Mouse (Mus musculus): ENCODE measurements around the gene Jsrp1. TPM values are rescaled to one million over a fixed set of nuclear protein-coding genes. Genes with fewer than 3 reads are reported as not detected.

Jsrp1 gene
- polyA plus RNA-seq, 1 experiment = not detected

DNA sequence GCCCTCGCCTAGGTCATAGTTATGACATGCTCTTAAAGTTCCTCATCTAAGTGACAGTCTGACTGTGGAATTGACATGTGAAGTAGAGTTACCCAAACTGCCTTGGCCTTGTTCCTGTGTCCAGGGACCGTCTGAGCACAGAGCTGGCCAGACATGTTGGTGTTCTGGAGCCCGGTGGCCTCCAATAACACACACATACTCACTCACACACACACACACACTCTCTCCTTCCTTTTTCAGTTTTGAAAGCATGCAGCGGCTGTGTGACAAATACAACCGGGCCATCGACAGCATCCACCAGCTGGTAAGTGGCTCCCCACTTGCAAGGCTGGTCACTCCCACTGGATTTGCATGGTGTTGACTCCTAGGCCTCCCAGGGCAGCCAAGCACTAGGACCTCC is 44.9 kb downstream of the Jsrp1 start:
- Histone ChIP-seq H3K4me3 (ENCODE audit: insufficient read depth, low read length) (no peak overlapping the region), H3K27ac (ENCODE audit: insufficient read depth, low read length) (no peak overlapping the region), H3K4me1 (ENCODE audit: control insufficient read depth, insufficient read depth, low read length) (peaks cover 6% of the 10 kb centered on the region)
- TF ChIP-seq POLR2A (IDR thresholded peaks at IDR 0.05; ENCODE audit: low read depth, low read length) (no peak), CTCF (IDR thresholded peaks at IDR 0.05; ENCODE audit: borderline replicate concordance, insufficient read depth, low read length) (no peak)

DNA sequence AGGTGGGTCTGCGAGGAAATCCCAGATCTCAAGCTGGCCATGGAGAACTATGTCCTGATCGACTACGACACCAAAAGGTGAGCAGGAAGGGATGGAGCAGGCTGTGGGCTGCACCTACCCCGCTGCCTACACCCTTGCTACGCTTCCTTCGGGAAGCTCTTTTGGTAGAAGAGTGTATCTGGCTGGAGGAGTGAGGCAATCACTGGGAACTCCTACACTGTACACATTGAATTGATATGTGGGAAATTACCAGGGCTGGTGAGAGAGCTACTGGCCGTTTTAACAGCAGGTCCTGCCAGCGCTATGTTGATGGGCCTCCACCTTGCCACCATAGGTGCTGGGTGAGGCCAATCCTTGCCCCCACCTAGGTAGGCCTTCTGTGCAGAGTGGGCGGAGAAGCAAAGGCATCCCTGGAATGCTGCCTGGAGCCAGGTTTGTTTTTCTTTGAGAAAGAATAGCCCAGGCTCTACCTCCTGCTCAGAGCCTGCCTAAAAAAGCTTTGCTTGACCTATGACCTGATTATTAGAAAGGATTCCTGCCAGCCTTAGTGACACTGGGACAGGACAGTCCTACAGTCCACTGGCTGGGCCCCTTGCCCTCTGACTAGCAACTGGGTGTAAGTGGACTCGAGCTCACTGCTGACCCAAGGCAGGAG is 47.0 kb downstream of the Jsrp1 start:
- Histone ChIP-seq H3K4me3 (ENCODE audit: insufficient read depth, low read length) (no peak overlapping the region), H3K27ac (ENCODE audit: insufficient read depth, low read length) (no peak overlapping the region), H3K4me1 (ENCODE audit: control insufficient read depth, insufficient read depth, low read length) (peaks cover 9% of the 10 kb centered on the region)
- TF ChIP-seq CTCF (IDR thresholded peaks at IDR 0.05; ENCODE audit: borderline replicate concordance, insufficient read depth, low read length) (no peak), POLR2A (IDR thresholded peaks at IDR 0.05; ENCODE audit: low read depth, low read length) (no peak)

DNA sequence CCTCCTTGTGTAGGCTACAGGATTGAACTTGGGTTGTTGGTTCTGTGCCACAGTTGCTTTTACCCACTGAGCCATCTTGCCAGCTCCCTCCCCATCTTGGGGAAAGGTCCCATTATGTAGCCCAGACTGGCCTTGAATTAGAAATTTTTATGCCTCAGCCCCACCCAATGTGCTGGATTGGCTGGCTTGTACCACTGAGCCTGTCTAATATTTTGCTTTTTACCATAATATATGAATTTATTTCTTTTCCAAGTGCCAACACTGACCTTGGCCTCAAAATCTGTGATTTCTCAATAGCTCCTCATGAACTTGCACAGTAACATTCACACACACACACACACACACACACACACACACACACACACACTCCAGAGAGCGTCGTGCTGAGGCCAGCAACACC is 47.6 kb downstream of the Jsrp1 start:
- no peak for TF ChIP-seq CTCF (IDR thresholded peaks at IDR 0.05; ENCODE audit: borderline replicate concordance, insufficient read depth, low read length)
- TF ChIP-seq POLR2A (IDR thresholded peaks at IDR 0.05; ENCODE audit: low read depth, low read length) = no peak
- no peak overlapping the region for H3K27ac ChIP-seq (ENCODE audit: insufficient read depth, low read length)

DNA sequence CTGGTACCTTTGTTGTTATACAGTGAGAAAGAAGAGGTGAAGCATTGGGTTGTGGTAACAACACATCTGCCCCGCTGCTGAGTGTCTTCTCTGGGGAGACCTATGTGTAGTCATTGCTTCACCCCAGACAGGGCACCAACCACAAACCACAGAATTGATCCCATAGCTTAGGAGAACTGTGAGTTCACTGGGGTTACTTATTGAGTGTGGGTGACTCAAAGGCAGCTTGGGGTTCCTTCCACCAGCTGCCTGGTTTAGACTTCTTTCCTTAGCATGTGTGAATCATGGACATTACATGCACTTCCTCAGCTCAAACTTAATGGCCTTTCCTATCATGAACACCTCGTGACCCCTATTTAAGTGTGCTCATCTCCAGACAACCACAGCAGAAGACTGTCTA is 49.8 kb downstream of the Jsrp1 start:
- TF ChIP-seq CTCF (IDR thresholded peaks at IDR 0.05; ENCODE audit: borderline replicate concordance, insufficient read depth, low read length) (no peak), POLR2A (IDR thresholded peaks at IDR 0.05; ENCODE audit: low read depth, low read length) (no peak)
- no peak overlapping the region for H3K4me3 ChIP-seq (ENCODE audit: insufficient read depth, low read length)
- no peak overlapping the region for H3K27ac ChIP-seq (ENCODE audit: insufficient read depth, low read length)
- peaks cover 12% of the 10 kb centered on the region for H3K4me1 ChIP-seq (ENCODE audit: control insufficient read depth, insufficient read depth, low read length)

More for the DNA sequence above, 47.6 kb downstream of the Jsrp1 start:
- H3K4me3 ChIP-seq (ENCODE audit: insufficient read depth, low read length) = no peak overlapping the region
- peaks cover 9% of the 10 kb centered on the region for H3K4me1 ChIP-seq (ENCODE audit: control insufficient read depth, insufficient read depth, low read length)

DNA sequence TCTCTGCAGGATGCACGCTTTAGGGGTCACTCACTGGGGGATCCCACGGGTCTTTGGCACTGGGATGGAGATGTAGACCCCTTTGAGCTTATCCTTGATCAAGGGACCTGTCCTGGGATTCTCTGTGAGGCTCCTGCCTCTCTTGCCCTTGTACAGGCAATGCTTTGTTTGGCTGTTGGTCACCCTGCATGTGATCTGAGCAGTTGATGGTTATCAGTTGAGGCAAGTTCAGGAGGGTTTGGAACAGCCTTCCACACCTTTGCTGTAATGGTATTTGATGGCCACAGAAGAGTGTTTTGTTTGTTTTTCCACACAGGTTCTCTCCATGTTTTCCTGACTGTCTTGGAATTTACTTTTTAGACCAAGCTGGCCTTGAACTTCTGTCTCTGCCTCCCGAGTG is 51.5 kb downstream of the Jsrp1 start:
- H3K4me1 ChIP-seq (ENCODE audit: control insufficient read depth, insufficient read depth, low read length) = peaks cover 19% of the 10 kb centered on the region
- no peak overlapping the region for H3K4me3 ChIP-seq (ENCODE audit: insufficient read depth, low read length)
- no peak overlapping the region for H3K27ac ChIP-seq (ENCODE audit: insufficient read depth, low read length)
- TF ChIP-seq POLR2A (IDR thresholded peaks at IDR 0.05; ENCODE audit: low read depth, low read length) = no peak
- TF ChIP-seq CTCF (IDR thresholded peaks at IDR 0.05; ENCODE audit: borderline replicate concordance, insufficient read depth, low read length) = no peak

DNA sequence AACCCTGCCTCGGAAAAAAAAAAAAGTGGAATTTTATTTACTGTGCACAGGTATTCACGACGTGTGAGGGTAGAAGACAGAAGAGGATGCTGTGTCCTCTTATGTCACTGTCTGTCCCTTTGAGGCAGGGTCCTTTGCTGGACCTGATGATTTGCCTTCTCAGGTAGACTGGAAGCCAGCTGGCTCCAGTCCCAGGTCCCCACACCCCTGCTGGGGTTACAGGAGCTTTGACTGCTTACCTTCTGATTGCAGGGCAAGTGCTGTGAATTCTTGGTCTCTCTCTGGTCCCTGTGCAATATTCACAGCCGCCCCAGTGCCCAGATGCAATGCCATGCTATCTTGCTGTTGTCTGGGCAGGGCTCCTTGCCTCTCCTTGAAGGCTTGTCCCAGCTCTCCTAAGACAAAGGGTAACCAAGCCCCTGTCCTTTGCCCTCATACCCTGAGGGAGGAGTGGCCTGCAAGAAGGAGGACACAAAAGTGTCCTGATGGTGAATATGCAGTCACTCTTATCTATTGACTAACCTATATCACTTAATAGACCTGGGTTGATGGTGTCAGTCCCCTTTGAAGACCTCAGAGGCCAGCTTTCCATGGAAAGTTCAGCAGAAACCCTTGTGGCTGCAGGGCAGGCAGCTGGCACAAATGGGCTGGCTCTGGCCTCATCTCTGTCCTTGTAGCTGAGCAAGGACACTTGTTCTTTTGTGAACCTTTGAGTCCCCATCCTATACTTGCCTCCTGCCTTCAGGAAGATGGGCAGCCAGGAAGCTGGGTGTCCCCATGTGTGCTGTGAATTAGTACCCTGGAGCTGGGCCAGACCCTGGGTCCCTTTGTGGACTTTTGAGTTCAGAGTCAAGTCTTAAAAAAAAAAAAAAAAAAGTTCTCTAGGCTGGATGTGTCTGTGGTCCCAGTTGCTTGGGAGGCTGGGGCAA is 52.4 kb downstream of the Jsrp1 start:
- Histone ChIP-seq H3K27ac (ENCODE audit: insufficient read depth, low read length) (no peak overlapping the region), H3K4me1 (ENCODE audit: control insufficient read depth, insufficient read depth, low read length) (peaks cover 22% of the 10 kb centered on the region), H3K4me3 (ENCODE audit: insufficient read depth, low read length) (no peak overlapping the region)
- TF ChIP-seq CTCF (IDR thresholded peaks at IDR 0.05; ENCODE audit: borderline replicate concordance, insufficient read depth, low read length) = no peak
- no peak for TF ChIP-seq POLR2A (IDR thresholded peaks at IDR 0.05; ENCODE audit: low read depth, low read length)

DNA sequence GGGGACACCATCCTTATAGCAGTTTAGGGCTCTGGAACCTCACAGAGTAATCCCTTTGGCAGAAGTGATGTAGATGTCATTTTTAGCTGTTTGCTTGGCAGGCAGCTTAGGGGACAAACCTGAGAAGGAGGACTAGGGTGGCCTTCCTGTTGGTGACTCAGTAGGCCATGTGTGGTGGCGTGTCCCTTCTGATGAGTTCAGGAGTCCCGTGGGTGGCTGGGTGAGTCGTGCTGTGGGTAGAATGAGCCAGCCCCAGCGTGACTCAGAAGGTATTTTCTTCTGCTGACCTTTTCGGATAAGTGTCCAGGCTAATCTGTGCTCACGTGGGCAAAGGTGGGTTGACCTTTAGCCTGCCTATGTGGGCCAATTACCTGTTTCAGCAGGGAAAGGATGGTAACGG is 54.6 kb downstream of the Jsrp1 start:
- Histone ChIP-seq H3K4me1 (ENCODE audit: control insufficient read depth, insufficient read depth, low read length) (peaks cover 22% of the 10 kb centered on the region), H3K4me3 (ENCODE audit: insufficient read depth, low read length) (no peak overlapping the region)
- no peak for TF ChIP-seq CTCF (IDR thresholded peaks at IDR 0.05; ENCODE audit: borderline replicate concordance, insufficient read depth, low read length)
- no peak for TF ChIP-seq POLR2A (IDR thresholded peaks at IDR 0.05; ENCODE audit: low read depth, low read length)

More for the DNA sequence above, 54.6 kb downstream of the Jsrp1 start:
- H3K27ac ChIP-seq (ENCODE audit: insufficient read depth, low read length) = no peak overlapping the region

Other genes starting within 250 kb of the Jsrp1 start
- gene Klf16, start 236.2 kb downstream of the Jsrp1 start, polyA plus RNA-seq (2011; ENCODE audit: insufficient read length, low read depth, missing spikeins) = 15.5 and 15.9 TPM in 2 replicates
- 42.1 and 58.7 TPM in 2 replicates for gene Abhd17a, start 223.2 kb downstream of the Jsrp1 start, polyA plus RNA-seq (2011; ENCODE audit: insufficient read length, low read depth, missing spikeins)
- 57.3 and 62.2 TPM in 2 replicates for gene Scamp4, start 210.6 kb downstream of the Jsrp1 start, polyA plus RNA-seq (2011; ENCODE audit: insufficient read length, low read depth, missing spikeins)
- 1.4 and 2.9 TPM in 2 replicates for gene Adat3, start 210.6 kb downstream of the Jsrp1 start, polyA plus RNA-seq (2011; ENCODE audit: insufficient read length, low read depth, missing spikeins)
- 0.63 and 0.91 TPM in 2 replicates for gene Gm49322, start 207.5 kb downstream of the Jsrp1 start, polyA plus RNA-seq (2011; ENCODE audit: insufficient read length, low read depth, missing spikeins)
- gene Csnk1g2, start 190.7 kb downstream of the Jsrp1 start, polyA plus RNA-seq (2011; ENCODE audit: insufficient read length, low read depth, missing spikeins) = 92.4 and 105 TPM in 2 replicates
- gene Btbd2, start 156.4 kb downstream of the Jsrp1 start, polyA plus RNA-seq (2011; ENCODE audit: insufficient read length, low read depth, missing spikeins) = 21.2 and 22.1 TPM in 2 replicates
- 32.8 and 39.8 TPM in 2 replicates for gene Mknk2, start 135.4 kb downstream of the Jsrp1 start, polyA plus RNA-seq (2011; ENCODE audit: insufficient read length, low read depth, missing spikeins)
- gene Mob3a, start 111.5 kb downstream of the Jsrp1 start, polyA plus RNA-seq (2011; ENCODE audit: insufficient read length, low read depth, missing spikeins) = 40.9 and 56.0 TPM in 2 replicates
- 24.6 and 38.5 TPM in 2 replicates for gene Izumo4, start 111.3 kb downstream of the Jsrp1 start, polyA plus RNA-seq (2011; ENCODE audit: insufficient read length, low read depth, missing spikeins)
- 116 and 155 TPM in 2 replicates for gene Ap3d1, start 71.2 kb downstream of the Jsrp1 start, polyA plus RNA-seq (2011; ENCODE audit: insufficient read length, low read depth, missing spikeins)
- gene Dot1l, start 58.3 kb downstream of the Jsrp1 start, polyA plus RNA-seq (2011; ENCODE audit: insufficient read length, low read depth, missing spikeins) = 22.3 and 22.4 TPM in 2 replicates
- gene Sf3a2, start 15.3 kb downstream of the Jsrp1 start, polyA plus RNA-seq (2011; ENCODE audit: insufficient read length, low read depth, missing spikeins) = 48.0 and 49.3 TPM in 2 replicates
- 59.1 and 59.9 TPM in 2 replicates for gene Plekhj1, start 14.9 kb downstream of the Jsrp1 start, polyA plus RNA-seq (2011; ENCODE audit: insufficient read length, low read depth, missing spikeins)
- not detected in 2 replicates for gene Amh, start 8.3 kb downstream of the Jsrp1 start, polyA plus RNA-seq (2011; ENCODE audit: insufficient read length, low read depth, missing spikeins)
- gene Oaz1, start 13.2 kb upstream of the Jsrp1 start, polyA plus RNA-seq (2011; ENCODE audit: insufficient read length, low read depth, missing spikeins) = 331 and 347 TPM in 2 replicates
- gene Lingo3, start 30.5 kb upstream of the Jsrp1 start, polyA plus RNA-seq (2011; ENCODE audit: insufficient read length, low read depth, missing spikeins) = 0.19 TPM in 1 of 2 replicates, not detected in the other
- gene Lsm7, start 41.7 kb upstream of the Jsrp1 start, polyA plus RNA-seq (2011; ENCODE audit: insufficient read length, low read depth, missing spikeins) = 75.6 and 106 TPM in 2 replicates
- gene Sppl2b, start 41.8 kb upstream of the Jsrp1 start, polyA plus RNA-seq (2011; ENCODE audit: insufficient read length, low read depth, missing spikeins) = 23.8 and 30.9 TPM in 2 replicates
- gene Tmprss9, start 58.4 kb upstream of the Jsrp1 start, polyA plus RNA-seq (2011; ENCODE audit: insufficient read length, low read depth, missing spikeins) = not detected in 2 replicates
- gene Timm13, start 87.5 kb upstream of the Jsrp1 start, polyA plus RNA-seq (2011; ENCODE audit: insufficient read length, low read depth, missing spikeins) = 75.8 and 89.2 TPM in 2 replicates
- 14.1 and 14.7 TPM in 2 replicates for gene Lmnb2, start 104.7 kb upstream of the Jsrp1 start, polyA plus RNA-seq (2011; ENCODE audit: insufficient read length, low read depth, missing spikeins)
- 38.3 and 45.7 TPM in 2 replicates for gene Gadd45b, start 116.6 kb upstream of the Jsrp1 start, polyA plus RNA-seq (2011; ENCODE audit: insufficient read length, low read depth, missing spikeins)
- gene Gng7, start 201.4 kb upstream of the Jsrp1 start, polyA plus RNA-seq (2011; ENCODE audit: insufficient read length, low read depth, missing spikeins) = 5.3 and 5.4 TPM in 2 replicates
- not detected in 2 replicates for gene Diras1, start 212.2 kb upstream of the Jsrp1 start, polyA plus RNA-seq (2011; ENCODE audit: insufficient read length, low read depth, missing spikeins)
- gene Slc39a3, start 223.9 kb upstream of the Jsrp1 start, polyA plus RNA-seq (2011; ENCODE audit: insufficient read length, low read depth, missing spikeins) = 11.9 and 13.1 TPM in 2 replicates
- 85.2 and 90.7 TPM in 2 replicates for gene Sgta, start 246.7 kb upstream of the Jsrp1 start, polyA plus RNA-seq (2011; ENCODE audit: insufficient read length, low read depth, missing spikeins)